Mouse (Mus musculus): Measurements from ENCODE around the gene Mtss1l.

Gene Mtss1l

GRCm38 (mm10) chr8:110720685-110721598 is at the start of gene Mtss1l:
Gene Mtss1l (plus strand): TSS chr8:110721476.
- DNase-seq, result peak; percentile 92

DNA sequence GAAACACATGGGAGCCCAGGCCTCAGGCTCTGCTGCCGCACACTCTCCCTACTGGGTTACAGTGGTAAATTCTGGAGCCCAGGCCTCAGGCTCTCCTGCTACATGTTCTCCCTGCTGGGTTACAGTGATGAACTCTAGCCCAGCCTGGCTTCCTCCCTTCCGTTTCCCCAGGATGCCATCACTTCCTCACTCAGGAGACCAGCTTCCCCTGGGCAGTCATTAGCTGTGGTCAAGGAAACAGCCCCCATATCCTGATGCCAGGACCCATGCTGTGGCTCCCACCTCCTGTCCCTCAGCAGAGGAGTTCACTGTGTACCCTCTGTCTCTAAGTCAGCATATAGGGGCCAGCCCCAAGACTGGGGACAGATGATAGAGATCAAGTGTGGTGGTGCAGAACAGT is 49.1 kb upstream of the Mtss1l start:
- DNase-seq, result peak; percentile 49

DNA sequence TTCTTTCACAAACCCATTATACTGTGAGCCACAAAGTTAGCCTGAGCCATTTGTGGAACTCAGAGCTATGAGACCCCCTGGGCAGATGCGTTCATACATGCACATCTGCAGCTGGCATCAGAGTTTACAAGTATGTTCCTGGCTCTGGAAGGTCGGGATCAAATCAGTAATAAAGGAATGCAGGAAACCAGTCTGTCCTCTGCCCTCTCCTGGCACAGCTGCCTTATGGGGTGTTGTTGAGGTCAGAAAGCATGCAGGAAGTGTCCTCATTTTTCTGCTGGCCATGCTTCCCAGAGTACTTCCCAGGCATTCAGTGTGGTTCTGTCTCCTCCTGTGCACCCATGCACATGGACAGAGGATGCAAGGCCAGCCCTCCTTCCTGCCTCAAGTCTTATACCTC is 48.1 kb upstream of the Mtss1l start:
- peak; percentile 55 for DNase-seq

- no peak for DNase-seq
Measured at GRCm38 (mm10) chr8:110674589-110674988, 46.7 kb upstream of the Mtss1l start.

- DNase-seq, result no peak
Measured at GRCm38 (mm10) chr8:110676702-110677101, 44.6 kb upstream of the Mtss1l start.

- no peak for DNase-seq
Measured at GRCm38 (mm10) chr8:110677174-110677660, 44.1 kb upstream of the Mtss1l start.

GRCm38 (mm10) chr8:110678989-110679388 is 42.3 kb upstream of the Mtss1l start:
- no peak for DNase-seq

GRCm38 (mm10) chr8:110687726-110688125 is 33.5 kb upstream of the Mtss1l start:
- DNase-seq, result peak; percentile 85

DNA sequence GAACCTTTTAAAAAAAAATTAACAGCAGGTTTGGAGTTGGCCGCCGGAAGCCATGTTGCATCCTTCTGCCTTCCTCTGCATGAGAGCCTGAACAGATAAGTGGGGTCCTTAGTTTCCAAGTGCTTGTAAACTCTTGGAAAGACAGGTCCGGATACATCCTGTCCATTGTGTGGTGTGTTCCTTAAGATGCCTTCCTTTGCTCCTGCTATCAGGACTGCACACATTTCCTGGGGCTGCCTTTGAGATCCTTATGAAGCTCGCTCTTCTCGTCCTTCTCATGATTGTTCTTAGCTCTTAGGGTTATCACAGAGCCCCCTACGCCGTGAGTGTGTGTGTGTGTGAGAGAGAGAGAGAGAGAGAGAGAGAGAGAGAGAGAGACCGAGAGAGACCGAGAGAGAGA is 31.3 kb upstream of the Mtss1l start:
- no peak for DNase-seq

DNA sequence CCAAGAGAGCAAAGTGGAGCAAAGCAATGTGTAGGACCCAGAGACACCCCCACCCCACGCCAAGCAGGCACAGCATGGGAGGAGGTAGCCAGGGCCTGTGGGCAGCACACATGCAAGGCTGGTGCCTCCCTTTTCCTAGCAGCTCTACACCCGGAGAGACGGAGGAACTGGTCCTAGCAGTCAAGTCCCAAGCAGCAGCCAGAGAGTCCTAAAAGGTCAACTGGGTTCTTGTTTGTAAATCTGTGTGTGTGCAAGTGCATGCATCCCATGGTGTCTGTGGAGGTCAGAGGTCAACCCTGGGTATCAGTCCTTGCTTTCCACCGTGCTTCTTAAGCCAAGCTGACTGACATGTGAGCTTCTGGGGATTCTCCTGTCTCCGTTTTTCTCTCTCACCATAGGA is 27.1 kb upstream of the Mtss1l start:
- DNase-seq, result no peak

DNA sequence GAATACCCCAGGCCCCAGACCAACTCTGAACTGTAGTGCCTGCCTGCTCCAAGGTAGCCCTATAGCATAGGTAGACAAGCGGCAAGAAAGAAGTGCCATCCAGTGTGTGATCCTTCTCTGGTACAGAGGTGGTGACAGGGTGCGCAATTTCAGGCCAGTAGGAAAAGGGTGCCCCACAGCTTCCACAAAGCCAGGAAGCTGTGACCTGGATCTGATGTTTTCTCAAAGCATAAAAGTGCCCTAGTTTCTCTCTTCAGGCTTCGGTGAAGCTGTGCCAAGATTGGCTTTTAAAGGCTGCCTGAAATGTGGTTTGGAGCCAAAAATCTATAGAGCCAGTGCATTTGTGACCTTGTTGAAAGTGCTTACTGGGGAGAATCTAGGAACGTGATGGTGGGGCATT is 26.4 kb upstream of the Mtss1l start:
- DNase-seq, result no peak

DNA sequence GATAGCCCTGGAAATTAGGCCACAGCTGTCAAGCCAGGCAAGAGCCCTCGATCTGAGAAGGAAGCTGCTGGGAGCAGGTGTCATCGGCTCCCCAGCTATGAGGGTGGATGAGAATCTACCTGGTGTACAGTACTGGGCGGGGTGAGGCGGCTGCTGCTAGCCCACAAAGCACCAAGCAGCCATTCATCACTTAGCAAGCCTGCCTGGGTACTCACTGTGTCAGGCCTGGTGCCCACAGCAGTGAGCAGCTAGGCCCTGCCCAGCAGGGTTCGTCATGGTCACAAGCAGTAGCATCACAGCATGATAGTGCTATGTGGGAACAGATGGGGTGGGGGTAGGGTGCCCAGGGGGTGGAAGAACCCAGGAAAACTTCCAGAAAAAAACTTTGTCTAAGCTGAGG is 25.8 kb upstream of the Mtss1l start:
- DNase-seq, result no peak

DNA sequence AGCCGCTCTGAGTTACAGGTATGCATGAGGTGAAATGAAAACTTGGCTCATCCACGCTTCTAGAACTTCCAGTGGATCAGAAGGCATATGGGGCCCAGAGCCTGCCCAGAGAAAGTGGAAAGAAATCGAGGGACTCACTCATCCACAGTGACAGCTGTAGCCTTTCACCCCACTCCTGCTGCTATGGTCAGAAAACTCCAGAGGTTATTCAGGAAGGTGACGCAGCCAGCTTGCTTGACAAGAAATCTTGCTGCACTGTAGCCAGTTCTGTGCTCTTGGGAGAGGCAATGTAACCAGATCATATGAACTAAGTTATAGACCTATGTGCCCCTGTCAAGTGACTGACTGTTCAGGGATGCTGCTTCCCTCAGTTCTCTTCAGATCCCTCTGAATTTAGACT is 25.2 kb upstream of the Mtss1l start:
- DNase-seq, result no peak

DNA sequence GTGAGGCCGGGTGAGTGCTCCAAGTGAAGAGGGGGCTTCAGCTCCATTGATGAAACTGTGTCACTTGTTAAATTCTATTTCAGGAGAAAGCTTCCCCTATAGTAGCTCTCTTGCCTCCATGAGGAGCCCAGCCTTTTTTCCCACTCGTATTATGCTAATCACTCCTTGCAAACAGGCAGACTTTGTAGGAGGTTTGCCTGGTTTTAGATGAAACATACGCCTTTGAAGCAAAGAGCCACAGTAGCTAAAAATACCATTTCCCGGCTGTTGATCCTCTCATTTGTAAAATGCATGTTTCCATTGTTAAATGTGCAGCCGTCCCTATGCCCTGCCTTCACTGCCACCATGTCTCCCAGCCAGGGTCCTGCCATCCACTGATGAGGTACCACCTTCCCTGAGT is 23.7 kb upstream of the Mtss1l start:
- no peak for DNase-seq

- no peak for DNase-seq
Measured at GRCm38 (mm10) chr8:110698098-110698497, 23.2 kb upstream of the Mtss1l start.

- no peak for DNase-seq
Measured at GRCm38 (mm10) chr8:110699501-110699900, 21.8 kb upstream of the Mtss1l start.

- DNase-seq, result no peak
Measured at GRCm38 (mm10) chr8:110700561-110700960, 20.7 kb upstream of the Mtss1l start.

DNA sequence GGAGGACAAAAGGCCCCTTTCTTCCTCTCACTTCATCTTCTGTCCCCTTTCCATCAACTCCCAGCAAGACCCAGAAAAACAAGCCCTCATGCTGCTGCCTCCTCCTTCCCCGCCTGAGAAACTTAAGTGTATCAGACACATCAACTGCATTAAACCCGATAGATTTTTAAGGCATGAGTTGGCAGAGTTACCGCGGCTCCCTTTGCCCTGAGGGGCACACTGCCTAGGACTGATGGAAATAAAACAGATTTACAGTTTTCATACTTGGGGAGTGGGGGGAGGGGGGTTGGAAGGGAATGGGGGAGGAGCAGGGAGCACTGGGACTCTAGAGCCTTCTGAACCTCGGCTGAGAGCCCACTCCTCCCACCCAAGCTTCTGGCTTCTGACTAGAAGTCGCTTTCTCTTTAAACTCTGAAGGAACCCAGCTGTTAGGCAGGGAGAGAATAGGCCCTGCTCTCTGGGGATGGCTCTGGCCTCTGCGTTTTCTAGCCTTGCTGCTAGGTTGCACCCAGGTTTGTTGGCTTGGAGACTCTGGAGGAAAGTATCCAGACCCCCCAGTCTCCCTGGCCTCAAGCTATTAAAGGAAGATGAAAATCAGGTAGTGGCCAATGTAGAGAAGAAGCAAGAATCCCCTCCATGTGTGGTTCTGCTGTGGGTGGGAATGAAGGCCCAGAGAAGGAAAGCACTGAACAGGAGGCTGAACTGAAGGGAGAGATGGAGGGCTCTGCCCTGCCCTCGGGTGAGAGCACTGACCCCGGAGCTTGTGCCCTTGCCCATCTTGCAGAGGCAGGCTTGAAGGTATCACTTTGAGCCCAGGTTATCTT is 18.4 kb upstream of the Mtss1l start:
- peak; percentile 77 for DNase-seq

GRCm38 (mm10) chr8:110703460-110704061 is 17.7 kb upstream of the Mtss1l start:
- DNase-seq, result peak; percentile 14

- no peak for DNase-seq
Measured at GRCm38 (mm10) chr8:110704103-110704502, 17.2 kb upstream of the Mtss1l start.

DNA sequence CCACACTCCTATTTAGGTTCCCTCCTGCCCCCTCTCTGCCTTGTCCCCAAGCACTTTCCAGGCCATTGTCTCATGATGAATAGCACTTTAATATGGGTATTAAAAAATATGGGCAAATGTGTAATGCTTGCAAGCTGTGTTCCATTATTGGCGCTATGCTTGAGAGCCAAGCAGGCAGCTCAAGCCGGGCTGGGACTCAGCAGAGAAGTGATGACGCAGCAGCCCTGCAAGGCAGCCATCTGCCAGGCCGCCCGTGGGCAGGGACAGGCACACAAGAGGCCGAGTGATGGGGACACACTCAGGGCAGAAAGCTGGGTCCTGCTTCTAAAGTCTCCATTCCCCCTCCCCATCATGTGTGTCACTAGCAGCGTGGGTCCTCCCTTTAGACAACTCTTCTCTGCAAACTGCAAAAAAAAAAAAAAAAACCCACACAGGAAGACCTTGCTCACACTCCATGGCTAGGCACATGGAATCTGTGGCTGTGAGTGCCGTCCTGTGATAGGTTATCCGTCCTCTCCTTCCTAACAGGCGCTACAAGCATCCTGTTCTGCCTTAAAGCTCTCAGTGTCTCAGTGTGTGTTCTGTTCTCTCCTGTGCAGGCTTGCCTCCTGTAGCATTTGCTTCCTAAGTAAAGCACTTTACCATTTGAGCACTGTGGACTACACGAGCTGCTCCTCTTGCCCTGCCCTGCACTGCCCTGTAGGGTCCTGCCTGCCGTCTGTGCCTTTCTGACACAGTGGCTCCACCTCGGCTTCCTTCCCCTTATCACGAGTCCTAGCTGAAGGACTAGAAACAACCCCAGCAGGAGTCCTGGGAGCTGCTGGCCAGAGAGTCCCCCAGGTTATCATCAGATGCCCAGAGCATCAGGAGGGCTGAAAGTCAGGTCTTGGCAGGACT is 15.6 kb upstream of the Mtss1l start:
- DNase-seq, result no peak

- no peak for DNase-seq
Measured at GRCm38 (mm10) chr8:110706288-110706870, 14.9 kb upstream of the Mtss1l start.

Data from kidney, postnatal 10 days (tissue).